Mouse (Mus musculus) cerebellum, adult 18-20 months (tissue): Measurements from ENCODE around the gene Mdm2.
"Not testable (repeated sequence)": the region's sequence is repeated elsewhere in the genome, so short reads cannot be mapped to it uniquely, and the experiment has no call there.

Source experiments
- DNase-seq, 2 experiments: peaks; one replicate each; pipeline ENCODE4 v3.0.0; 2021

Gene Mdm2

DNA sequence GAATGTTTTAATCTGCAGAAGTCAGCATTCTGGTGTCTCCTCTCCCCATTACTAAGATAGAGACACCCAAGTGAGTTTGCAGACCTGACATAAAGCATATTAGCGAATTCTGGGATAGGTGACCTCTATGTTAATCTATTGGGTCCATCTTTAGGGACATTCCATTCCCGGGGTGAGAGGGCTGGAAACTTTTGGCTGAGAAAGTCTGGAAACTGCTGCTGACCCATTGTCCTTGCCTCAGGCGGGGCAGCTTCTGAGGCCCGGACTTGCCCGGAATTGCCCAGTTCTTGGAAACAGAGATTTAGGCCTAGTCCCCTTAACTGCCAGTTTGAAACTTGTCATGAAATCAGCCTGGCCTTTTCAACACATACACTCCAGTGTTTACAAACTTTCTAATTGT is 850 bp upstream of the Mdm2 start:
- peak in 1 of 2 experiments; percentile 17 for DNase-seq

DNA sequence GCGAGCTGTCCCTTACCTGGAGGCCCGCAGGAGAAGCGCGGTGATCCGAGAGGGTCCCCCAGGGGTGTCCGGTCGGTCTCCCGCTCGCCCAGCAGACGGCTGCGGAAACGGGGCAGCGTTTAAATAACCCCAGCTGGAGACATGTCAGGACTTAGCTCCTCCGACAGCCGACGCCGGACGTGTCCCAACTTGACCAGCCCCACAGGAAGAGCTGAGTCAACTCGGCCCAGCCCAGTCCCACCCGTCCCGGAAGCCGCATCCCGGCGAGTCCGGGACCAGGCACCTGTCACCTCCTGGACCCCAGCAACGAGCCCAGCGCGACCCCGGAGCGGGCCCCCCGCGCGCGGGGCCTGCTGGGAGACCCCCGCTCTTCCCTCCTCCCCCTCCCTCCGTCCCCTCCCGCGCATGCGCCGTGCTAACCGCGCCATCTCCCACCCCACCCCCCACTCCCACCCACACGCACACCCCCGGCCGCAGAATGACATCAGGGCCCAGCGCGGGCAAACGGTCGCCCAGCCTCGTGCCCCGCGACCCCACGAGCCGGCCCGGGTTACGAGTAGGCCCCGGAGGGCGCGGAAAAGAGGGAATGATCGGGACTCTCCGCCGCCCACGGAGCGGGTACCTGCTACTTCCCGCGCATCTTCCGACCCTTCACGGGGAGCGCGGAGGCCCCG is 491 bp downstream of the Mdm2 start:
- peak; percentile 58 to 76 for DNase-seq

DNA sequence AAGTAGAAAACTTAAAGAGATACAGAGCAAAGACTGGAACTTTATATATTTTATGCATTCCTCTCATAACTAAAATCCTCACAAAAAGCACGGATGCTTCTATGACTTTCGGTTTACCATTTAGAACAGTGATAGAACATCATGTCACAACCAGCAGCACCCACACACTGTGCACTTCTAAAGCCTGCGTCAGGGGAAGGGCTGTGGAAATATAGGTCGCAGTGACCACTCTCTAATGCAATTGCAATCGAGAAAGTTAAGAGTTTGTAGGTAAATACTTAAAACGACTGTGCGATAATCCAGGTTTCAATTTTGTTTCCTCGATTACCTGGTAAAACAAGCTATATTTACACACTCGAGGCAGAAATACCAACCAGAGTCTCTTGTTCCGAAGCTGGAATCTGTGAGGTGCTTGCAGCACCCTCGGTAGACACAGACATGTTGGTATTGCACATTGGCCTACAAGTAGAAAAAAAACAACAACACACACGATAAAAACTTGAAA is 1.2 kb downstream of the Mdm2 start:
- DNase-seq: no peak

DNA sequence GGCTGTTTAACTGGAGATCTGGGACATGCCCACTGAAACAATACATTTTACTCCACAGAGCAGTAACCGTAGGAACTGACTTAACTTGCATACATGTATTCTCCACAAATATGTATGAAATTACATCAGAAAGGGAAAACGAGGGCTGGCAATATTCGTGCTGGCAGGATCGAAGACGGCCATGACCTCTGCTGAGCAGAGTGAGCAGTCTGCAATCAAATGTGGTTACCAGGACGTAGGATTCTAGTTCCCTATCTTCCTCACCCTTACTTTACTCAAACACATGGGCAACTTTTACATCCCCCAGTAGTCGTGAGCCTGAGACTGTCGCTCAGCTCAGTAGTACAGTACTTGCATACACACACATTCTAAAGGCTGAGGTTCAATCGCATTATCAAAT is 1.7 kb downstream of the Mdm2 start:
- no peak for DNase-seq

DNA sequence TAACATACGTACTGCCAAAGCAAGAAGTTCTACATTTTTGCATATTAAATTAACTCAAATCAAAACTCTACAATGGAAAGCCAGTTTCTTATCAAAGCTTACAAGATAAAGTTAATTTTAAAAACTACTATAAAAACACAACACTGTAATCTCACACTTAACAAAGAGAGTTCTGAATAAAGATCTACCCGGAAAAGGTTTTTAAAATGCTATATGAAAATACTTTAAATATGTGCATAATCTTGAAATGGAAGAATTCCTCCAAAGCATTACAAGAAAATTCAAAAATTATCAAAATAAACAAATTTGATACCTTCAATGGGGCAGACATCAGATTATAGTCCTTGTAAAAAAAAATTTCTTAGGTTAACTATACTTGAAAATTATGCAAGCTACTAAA is 2.2 kb downstream of the Mdm2 start:
- DNase-seq: no peak

DNA sequence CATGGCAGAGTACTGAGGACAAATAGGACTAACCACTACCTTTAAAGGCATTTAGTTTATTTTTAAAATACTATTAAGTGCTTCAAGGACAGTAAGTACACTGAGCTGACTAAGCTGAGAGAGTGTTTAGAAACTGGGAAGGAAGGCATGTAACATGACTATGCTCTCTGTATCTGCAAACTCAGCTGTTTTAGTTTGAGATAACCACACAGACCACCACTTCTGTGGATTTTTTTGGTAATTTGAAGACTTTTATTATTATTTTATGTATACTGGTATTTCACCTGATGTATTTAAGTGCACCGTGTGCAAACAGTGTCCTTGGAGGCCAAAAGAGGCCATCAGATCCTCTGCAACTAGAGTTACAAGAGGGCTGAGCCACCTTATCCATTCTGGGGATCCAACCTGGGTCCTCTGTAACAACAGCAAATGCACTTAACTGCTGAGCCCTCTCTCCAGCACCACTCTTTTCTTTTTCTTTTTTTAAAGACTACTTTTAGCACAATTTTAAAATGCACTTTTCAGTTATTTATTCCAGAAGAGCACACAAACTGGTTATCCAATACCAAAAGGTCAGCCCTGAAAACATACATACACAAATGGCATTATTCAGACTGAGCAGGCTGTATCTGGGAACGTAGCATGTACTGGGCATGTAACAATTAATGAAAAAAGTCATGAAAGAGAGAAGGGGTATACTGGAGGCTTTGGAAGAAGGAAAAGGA is 3.3 kb downstream of the Mdm2 start:
- DNase-seq: no peak

DNA sequence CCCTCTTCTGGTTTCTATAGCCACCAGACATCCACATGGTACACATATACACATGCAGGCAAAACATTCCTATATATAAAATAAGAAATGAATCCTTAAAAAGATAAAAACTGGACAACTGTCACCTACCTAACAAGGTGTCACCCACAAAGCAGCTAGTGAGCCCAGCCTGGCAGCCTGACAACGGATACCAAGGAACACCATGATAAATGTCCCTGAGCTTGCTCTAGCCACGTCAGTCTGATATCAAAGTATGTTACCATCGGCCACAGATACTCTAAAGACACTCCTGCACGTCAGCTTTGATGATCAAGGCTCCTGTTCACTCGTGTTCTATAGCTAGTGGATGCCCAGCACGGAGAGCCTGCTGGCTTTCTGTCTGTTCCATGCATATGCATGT is 4.1 kb downstream of the Mdm2 start:
- DNase-seq: no peak

DNA sequence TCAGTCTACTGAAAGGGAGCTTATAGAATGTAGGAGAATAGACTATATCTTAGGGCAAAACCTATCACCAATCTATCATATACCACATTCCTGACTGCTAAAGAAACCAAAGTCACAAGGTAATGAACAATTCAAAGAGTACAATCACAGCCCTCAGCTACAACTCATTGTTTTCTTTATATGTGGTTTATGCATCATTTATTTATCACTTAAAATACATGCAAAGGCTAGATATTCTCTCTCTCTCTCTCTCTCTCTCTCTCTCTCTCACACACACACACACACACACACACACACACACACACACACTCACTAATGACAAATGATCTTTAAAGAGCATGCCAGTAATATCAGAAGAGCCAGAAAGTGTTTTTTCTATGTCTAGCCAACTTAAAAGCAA is 4.8 kb downstream of the Mdm2 start:
- no peak for DNase-seq

DNA sequence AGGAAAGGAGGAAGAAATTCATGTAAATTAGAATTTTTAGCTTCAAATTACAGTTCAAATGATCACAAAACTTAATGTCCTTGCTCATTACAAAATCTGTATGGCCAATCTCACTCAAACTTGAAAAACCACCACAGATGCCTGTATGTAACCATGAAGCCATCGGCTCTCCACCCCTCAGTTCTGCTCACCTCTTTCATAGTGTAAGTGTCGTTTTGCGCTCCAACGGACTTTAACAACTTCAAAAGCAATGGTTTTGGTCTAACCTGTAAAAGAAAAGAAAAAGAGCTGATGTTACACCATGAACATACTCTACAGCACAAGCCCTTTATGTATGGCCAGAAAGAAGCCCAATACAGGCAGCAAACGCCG is 5.6 kb downstream of the Mdm2 start:
- no peak for DNase-seq

DNA sequence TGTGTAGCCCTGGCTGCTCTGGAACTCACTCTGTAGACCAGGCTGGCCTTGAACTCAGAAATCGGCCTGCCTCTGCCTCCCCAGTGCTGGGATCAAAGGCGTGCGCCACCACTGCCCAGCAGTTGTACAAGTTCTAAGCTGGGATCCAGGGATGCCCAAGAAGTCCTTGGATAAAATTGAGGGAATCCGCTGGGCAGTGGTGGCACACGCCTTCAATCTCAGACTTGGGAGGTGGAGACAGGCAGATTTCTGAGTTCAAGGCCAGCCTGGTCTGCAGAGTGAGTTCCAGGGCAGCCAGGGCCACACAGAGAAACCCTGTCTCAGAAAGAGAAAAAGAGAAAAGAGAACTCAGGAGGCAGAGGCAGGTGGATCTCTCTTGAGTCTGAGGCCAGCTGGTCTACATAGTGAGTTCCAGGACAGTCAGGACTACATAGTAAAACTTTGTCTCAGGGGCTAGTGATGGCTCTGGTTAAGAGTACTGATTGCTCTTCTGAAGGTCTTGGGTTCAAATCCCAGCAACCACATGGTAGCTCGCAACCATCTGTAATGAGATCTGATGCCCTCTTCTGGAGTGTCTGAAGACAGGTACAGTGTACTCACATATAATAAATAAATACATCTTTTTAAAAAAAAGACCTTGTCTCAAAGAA is 6.1 kb downstream of the Mdm2 start:
- DNase-seq: not testable (repeated sequence)

DNA sequence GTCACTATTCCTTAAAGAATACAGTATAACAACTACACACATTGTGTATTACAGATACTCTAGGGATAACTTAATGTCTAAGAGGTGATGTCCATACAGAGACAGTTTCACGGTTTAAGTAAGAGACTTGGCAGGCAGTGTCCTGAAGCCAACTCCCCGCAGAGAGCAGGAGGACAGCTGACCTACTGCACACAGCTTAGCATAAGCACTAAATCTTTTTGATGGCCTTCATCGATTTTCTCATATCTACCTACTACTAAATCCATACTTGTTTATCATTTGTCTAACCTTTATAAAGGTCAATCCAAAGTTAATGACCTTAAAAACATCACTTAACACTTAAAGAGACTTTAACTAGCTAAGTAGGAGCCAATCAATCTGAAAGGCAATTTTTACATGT is 7.1 kb downstream of the Mdm2 start:
- no peak for DNase-seq

DNA sequence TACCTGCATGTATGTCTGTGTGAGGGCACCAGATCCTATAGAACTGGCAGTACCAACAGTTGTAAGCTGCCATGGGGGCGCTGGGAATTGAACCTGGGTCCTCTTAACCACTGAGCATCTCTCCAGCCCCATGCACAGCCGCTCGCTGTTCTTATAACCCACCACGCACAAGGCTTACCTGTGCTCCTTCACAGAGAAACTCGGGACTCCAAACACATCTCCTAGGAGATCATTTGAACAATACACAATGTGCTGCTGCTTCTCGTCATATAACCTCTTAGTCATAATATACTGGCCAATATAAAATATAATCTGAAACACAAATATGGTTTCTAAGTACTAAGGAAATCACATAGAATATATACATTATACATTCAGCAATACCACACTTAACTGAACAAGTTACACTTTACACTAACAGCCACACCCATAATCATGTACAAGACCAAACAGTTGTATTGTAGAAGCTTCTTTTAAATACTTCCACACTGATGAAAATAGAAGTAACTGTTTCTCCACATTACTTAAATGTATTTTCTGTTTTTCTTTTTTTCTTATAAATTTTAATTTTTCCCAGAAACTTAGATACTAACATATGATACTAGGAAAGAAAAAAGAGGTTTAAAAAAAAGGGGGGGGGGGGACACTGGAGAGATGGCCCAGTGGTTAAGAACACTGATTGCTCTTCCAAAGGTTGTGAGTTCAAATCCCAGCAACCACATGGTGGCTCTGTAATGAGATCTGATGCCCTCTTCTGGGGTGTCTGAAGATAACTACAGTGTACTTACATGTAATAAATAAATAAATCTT is 8.3 kb downstream of the Mdm2 start:
- no peak for DNase-seq

DNA sequence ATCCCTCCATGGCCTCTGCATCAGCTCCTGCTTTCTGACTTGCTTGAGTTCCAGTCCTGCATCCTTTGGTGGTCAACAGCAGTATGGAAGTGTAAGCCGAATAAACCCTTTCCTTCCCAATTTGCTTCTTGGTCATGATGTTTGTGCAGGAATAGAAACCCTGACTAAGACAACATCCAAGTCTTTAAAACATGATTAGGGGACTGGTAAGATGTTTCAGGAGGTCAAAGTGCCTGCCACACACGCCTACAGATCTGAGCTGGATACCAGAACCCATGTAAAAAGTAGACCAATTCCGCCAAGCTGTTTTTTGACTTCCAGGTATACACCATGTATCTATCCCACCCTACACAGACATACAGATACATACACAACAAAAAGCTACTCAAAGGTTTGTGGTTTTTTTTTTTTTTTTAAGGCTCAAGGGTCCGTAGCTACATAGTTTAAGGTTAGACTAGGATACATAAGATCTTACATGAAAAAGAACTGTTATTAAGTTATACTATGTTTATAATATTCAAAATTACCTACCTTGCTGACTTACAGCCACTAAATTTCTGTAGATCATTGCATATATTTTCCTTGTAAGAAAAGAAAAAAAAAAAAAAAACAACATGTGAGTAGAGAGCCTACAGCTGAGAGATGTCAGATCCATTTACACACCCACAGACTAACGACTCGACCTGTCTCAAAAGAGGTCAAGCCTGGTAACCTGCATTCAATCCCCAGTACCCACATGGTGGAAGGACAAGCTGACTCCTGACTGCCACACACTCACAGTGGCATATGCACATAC is 9.3 kb downstream of the Mdm2 start:
- no peak for DNase-seq

DNA sequence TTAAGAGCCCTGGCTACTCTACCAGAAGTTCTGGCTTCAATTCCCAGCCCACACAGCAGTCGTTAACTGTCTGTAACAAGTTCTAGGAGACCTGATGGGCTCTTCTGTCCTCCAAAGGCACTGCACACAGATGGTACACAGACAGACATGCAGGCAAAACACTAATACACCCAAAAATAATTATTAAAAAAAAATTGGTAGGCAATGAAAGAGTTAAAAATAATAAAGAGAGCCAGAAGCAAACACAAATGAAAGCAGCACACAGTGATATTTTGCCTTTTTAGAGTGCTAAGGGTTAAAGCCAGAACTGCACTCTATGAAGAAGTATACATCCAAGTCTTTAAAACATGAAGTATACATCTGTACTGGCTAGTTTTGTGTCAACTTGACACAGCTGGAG is 10.1 kb downstream of the Mdm2 start:
- no peak for DNase-seq

DNA sequence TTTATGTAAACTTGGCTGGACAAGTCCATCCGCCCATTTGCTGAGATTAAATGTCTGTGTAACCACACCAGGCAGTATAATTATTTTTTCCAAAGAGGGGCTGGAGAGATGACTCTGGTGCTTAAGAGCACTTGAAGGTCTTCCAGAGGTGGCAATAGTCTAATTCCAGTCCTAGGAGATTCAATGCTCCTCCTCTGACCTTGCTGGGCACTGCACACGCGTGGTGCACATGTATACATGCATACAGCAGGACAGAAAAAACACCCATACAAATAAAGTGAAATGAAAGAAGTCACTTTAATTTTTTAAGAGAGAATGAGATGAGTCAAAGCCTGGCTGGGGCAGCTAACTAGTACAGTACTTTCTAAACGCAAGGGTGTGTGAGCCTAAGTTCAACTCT is 10.6 kb downstream of the Mdm2 start:
- no peak for DNase-seq

DNA sequence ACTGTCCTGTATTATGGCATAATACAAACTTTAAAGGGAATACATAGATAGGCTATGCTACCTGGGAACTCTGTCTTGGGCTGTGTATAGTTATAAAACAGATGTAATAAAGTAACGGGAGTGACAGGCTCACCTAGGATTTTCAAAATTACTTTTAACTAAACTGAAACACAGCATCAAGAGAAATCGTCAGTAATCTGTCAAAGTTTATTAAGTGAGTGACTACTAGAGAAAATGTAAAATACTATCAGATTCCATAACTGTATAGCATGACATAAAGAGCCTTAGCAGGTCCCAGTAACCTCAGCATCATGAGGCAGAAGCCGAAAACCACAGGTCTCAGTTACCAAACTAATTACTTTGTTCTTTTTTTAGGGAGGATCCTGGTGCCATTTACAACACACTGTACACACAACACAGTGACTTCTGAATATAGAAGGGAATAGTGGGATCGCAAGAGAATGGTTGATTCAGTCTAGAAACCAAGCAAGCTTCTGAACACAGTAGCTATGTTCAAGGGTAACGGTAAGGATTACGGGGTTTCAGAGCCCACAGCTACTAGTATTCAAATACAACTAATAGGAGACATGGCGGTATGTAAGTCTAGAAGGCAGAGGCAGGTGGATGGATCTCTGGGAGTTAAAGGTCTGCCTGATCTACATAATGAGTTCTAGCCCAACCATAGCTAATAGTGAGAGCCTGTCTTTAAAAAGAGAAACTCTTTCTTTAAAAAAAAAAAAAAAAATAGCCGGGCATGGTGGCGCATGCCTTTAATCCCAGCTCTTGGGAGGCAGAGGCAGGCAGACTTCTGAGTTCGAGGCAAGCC is 12.0 kb downstream of the Mdm2 start:
- DNase-seq: no peak

DNA sequence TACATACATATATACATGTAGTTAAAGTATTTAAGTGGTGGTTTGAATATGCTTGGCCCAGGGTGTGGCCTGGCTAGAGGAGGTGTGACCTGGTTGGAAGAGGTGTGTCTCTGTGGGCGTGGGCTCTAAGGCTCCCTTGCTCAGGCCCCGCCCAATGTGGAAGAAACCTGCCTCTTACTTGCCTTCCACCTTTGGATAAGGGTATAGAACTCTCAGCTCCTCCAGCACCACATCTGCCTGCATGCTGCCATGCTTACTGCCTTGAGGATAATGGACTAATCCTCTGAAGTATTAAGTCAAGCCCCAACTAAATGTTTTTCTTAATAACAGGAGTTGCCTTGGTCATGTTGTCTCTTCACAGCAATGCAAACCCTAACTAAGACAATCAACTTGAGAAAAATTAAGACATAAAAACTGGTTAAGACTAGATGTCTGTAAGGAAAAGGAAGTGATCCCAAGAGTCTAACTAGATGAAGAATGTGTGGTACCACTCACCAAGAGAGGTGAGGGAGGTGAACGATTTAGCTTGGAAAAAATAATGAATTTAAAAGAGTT is 12.9 kb downstream of the Mdm2 start:
- DNase-seq: no peak

DNA sequence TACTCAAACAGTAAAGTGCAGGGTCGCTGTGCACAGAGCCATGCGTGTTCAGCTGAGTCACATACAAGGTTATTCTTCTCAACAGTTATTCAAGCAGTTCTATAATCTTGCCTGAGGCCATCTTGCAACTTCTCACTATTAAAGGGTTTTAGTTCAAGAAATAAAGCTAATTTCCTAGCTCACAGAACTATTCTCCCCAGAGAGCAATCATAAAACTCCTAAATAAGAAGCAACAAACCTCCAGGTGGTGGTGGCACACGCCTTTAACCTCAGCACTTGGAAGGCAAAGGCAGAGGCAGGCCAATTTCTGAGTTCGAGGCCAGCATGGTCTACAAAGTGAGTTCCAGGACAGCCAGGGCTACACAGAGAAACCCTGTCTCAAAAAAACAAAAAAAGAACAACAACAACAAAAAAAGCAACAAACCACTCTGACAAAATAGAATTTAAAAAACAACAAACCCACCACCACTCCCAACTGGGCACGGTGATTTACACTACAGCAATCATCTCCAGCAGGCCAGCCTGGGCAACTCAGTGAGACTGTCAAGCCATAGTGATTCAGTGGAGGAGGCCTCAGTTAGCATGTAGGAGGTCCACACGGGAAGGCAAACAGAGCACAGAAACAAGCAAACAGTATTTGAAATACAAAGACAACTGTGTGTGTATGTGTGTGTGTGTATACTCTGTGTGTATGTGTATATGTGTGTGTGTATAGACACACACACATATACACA is 13.6 kb downstream of the Mdm2 start:
- DNase-seq: no peak

DNA sequence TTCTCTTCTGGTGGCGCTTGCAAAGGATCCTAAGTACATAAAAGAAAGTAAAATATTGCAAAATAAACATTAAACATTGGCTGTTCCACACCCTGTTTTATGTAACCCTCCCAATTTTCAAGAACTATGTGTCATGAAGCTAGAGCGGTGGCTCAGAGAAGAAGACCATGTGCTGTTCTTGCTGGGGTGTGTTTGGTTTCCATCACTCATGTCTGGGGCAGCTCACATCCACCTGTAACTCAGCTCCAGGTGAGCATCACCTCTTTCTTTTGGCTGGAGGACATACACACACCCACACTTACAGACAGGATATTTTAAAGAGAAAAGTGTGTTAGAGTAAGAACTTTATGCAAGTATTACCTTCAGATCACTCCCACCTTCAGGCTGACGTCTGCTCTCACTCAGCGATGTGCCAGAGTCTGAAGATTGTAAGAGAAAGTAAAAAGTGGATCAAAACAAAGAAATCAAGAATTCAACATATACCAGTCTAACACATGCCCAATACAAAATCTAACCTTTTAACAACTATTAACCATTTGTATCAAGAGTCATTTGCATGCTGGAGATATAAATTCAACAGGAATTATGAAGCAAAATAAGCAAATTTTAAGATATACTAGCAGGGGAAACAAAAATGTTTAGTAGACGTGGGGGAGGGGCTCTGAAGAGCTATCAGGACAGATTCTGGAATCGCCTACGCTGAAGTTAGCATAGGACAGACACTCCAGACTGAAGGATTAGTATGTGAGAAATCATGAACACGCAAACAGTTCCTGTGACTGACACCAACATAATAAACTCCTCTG is 14.3 kb downstream of the Mdm2 start:
- no peak for DNase-seq

DNA sequence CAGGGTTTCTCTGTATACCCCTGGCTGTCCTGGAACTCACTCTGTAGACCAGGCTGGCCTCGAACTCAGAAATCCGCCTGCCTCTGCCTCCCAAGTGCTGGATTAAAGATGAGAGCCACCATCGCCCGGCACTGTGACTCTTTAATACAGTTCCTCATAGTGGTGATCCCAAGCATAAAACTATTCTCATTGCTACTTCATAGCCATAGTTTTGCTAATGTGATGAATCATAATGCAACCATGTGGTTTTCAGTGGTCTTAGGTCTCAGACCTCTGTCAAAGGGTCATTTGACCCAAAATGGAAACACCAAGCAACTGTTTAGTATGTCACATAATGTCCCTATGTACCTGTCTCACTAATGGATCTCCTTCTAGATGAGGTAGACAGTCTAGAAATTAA is 15.0 kb downstream of the Mdm2 start:
- no peak for DNase-seq
